Mouse (Mus musculus) limb, embryonic 10.5 days (tissue): Measurements from ENCODE around the gene Tmem107. TPM values are rescaled to one million over a fixed set of nuclear protein-coding genes. Genes with fewer than 3 reads are reported as not detected.

Experiments
- DNase-seq: peaks from one replicate; pipeline ENCODE4 v3.0.0-alpha.2; 2017; ENCODE audit warnings: low spot score
- H3K27ac ChIP-seq: fragments of 300-500 bp; sonication (generic); 2 replicates; pipeline ENCODE4 v1.5.1; 2016; ENCODE audit warnings: mild to moderate bottlenecking
- H3K27me3 ChIP-seq: fragments of 300-500 bp; sonication (generic); 2 replicates; pipeline ENCODE4 v1.6.1; 2016; ENCODE audit warnings: low read depth, mild to moderate bottlenecking; ENCODE audit not compliant: poor library complexity, severe bottlenecking
- H3K36me3 ChIP-seq: fragments of 300-500 bp; sonication (generic); 2 replicates; pipeline ENCODE4 v1.6.1; 2016; ENCODE audit warnings: mild to moderate bottlenecking, moderate library complexity
- H3K4me1 ChIP-seq: fragments of 300-500 bp; sonication (generic); 2 replicates; pipeline ENCODE4 v1.6.1; 2016
- H3K4me3 ChIP-seq: fragments of 300-500 bp; sonication (generic); 2 replicates; pipeline ENCODE4 v1.5.1; 2016; ENCODE audit warnings: mild to moderate bottlenecking, moderate library complexity
- H3K9me3 ChIP-seq: fragments of 300-500 bp; sonication (generic); replicated peaks from 2 replicates; pipeline ENCODE4 v1.6.1; 2016; ENCODE audit warnings: mild to moderate bottlenecking
- WGBS: fragments of 180-500 bp; shearing (Covaris S2); methylation state at CpG from one replicate; pipeline ENCODE4 v1.1.7; 2016; 5-methylcytosine and 5-hydroxymethylcytosine counted together
- polyA plus RNA-seq: library from polyadenylated mRNA; unstranded; fragments of >200 nt; fragmentation: Nextera tagmentation; extraction: Ambion mirVana; gene quantifications from 2 replicates; pipeline ENCODE4 v1.2.1, GENCODE M21; 2016

Gene Tmem107
- polyA plus RNA-seq, 1 experiment from 2014 or later: 35.8 TPM

DNA sequence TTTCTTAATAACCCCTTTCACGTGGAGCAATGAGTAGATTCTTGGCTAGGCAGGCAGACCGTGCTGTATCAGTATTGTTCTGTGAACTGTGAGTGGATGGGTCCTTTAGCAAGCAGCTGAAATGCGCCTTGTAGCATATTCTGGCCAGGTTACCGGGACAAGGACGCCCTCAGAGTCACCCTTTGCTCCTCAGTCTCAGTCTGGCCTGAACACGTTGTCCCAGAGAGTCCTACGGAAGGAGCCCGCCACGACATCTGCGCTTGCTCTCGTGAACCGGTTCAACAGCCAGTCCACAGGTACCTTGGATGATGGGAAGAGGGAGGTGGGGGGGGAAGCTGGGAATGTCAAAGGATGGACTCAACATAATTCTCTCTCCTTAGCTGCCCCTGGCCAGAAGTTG, 23.0 kb upstream of the Tmem107 start:
- DNase-seq: no peak
- Histone ChIP-seq H3K4me3 (peak overlapping the region; percentile 84), H3K27ac (no peak overlapping the region; the same call in 1 of the 2 replicates), H3K36me3 (peaks cover 52% of the 10 kb centered on the region), H3K9me3 (no peaks in the 10 kb centered on the region), H3K27me3 (no peaks in the 10 kb centered on the region), H3K4me1 (peaks cover 25% of the 10 kb centered on the region)
- 94% methylated on average over 12 of the region's 12 CpGs for WGBS

DNA sequence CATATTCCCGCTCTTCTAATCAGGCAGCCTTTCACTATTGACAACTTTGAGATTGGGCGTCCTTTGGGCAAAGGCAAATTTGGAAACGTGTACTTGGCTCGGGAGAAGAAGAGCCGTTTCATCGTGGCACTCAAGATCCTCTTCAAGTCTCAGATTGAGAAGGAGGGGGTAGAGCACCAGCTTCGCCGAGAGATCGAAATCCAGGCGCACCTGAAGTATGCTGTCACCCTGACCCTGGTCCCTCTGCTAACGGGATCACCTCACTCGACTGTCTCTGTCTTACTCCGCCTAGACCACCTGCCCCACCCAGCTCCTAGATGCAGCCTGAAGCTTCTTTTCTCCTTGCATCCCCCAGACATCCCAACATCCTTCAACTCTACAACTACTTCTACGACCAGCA, 22.5 kb upstream of the Tmem107 start:
- H3K4me1 ChIP-seq: peaks cover 25% of the 10 kb centered on the region
- H3K9me3 ChIP-seq: no peaks in the 10 kb centered on the region
- 96% methylated on average over 14 of the region's 14 CpGs for WGBS
- no peak overlapping the region for H3K27ac ChIP-seq
- H3K36me3 ChIP-seq: peaks cover 58% of the 10 kb centered on the region
- peak overlapping the region; percentile 84 for H3K4me3 ChIP-seq
- no peak for DNase-seq
- H3K27me3 ChIP-seq: no peaks in the 10 kb centered on the region

DNA sequence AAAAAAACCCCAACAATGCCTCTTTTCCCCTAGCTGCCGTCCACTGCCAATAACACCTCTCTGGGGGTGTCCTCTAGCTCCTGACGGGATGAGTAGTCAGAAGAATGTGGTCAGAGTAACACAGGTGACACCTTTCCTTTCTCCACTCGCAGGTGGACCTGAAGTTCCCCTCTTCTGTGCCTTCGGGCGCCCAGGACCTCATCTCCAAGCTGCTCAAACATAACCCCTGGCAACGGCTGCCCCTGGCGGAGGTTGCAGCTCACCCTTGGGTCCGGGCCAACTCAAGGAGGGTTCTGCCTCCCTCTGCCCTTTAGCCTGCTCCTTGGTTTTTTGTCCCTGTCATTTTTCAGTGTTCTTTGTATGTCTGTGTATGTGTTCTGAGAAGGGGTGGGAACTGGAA, 19.9 kb upstream of the Tmem107 start:
- H3K27me3 ChIP-seq: no peaks in the 10 kb centered on the region
- 94% methylated on average over 8 of the region's 8 CpGs for WGBS
- peaks cover 71% of the 10 kb centered on the region for H3K36me3 ChIP-seq
- no peaks in the 10 kb centered on the region for H3K9me3 ChIP-seq
- H3K4me1 ChIP-seq: peaks cover 25% of the 10 kb centered on the region
- H3K4me3 ChIP-seq: no peak overlapping the region
- DNase-seq: no peak
- no peak overlapping the region for H3K27ac ChIP-seq

DNA sequence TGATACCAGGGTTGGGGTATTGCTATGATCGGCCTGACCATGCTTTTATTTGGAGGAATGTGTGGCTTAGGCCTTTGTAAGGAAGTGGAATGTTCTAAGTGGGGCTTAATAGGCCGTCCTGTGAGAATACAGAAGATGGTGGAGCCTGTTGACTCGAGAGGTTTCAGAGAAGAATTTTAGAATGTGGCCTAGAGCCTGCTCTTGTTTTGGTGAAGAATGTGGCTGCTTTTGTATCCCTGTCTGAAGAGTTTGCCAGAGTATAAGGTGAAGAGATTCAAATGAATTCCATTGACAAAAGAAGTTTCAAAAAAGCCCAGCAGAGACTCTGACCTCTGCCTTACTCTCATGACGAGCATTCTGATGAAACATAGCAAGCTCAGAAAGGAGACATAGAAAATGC, 18.8 kb upstream of the Tmem107 start:
- Histone ChIP-seq H3K36me3 (peaks cover 71% of the 10 kb centered on the region), H3K4me3 (no peak overlapping the region), H3K27me3 (no peaks in the 10 kb centered on the region), H3K9me3 (no peaks in the 10 kb centered on the region), H3K4me1 (peaks cover 19% of the 10 kb centered on the region), H3K27ac (no peak overlapping the region)
- no peak for DNase-seq
- 93% methylated on average over 4 of the region's 4 CpGs for WGBS

DNA sequence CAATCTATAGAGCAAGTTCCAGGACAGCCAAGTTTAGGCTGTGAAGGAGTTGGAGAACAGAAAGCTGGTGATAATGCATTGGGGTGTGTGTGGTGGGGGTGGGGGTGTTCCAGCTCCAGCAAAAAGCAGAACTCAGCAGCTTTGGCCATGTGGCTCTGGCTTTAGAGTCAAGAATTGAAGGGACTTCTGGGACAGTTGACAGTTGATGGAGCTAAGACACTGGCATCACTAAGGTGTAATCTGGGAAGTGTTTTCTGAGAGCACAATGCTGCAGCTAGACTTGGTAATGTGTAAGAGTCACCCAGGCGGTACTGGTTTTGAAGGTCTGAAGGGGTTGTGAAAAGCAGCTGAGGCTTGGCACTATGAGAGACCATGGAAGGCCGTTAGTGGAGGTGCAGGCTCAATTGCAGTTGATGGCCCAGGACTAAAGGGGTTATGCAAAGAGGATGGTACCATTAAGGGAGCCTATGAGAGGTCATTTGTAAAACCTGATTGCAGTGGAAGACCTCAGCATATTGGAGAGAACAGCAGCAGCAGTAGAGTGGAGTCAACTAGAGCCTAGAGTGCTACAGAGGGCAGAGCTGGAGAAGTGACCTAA, 17.7 kb upstream of the Tmem107 start:
- H3K4me1 ChIP-seq: peaks cover 8% of the 10 kb centered on the region
- 84% methylated on average over 2 of the region's 2 CpGs for WGBS
- DNase-seq: no peak
- H3K27me3 ChIP-seq: no peaks in the 10 kb centered on the region
- no peak overlapping the region for H3K4me3 ChIP-seq
- H3K9me3 ChIP-seq: no peaks in the 10 kb centered on the region
- no peak overlapping the region for H3K27ac ChIP-seq
- peaks cover 65% of the 10 kb centered on the region for H3K36me3 ChIP-seq

DNA sequence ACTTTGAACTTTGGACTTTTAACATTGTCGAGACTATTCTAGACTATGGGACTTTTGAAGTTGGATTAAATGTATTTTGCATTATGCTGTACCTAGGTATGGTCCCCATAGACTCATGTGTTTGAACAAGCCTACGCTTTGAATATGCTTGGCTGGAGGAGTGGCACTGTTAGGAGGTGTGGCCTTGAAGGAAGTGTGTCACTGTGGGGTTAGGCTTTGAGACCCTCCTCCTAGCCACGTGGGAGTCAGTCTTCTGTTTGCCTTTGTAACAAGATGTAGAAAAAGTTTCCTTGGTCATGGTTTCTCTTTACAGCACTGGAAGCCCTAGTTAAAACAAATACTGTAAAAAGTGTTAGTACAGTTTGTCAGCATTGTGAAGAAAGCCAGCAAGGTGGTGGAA, 16.8 kb upstream of the Tmem107 start:
- H3K4me3 ChIP-seq: no peak overlapping the region
- WGBS: 80% methylated on average over 3 of the region's 3 CpGs

DNA sequence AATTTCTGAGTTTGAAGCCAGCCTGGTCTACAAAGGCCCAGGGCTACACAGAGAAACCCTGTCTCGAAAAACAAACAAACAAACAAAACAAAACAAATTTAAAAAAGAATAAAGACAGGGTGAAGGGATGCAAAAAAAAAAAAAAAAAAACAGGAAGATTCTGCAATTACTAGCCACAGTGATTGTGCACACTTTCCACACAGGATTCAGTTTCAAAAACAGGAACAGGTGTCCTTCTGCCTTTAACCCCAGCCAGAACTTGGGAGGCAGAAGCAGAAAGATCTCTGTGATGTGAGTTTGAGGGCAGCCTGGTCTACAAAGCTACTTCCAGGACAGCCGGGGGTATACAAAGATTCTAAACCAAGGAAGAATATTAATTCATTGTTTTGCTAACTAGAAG, 12.3 kb upstream of the Tmem107 start:
- H3K27ac ChIP-seq: no peak overlapping the region
- H3K27me3 ChIP-seq: 0 out of 2 replicates have a peak, but pooled peaks cover 5% of the 10 kb centered on the region
- 79% methylated on average over 2 of the region's 2 CpGs for WGBS
- H3K4me3 ChIP-seq: peak overlapping the region; percentile 80
- H3K9me3 ChIP-seq: no peaks in the 10 kb centered on the region
- DNase-seq: no peak
- peaks cover 32% of the 10 kb centered on the region for H3K4me1 ChIP-seq
- H3K36me3 ChIP-seq: peaks cover 13% of the 10 kb centered on the region

More for the DNA sequence above, 16.8 kb upstream of the Tmem107 start:
- no peak for DNase-seq
- no peaks in the 10 kb centered on the region for H3K27me3 ChIP-seq
- no peaks in the 10 kb centered on the region for H3K9me3 ChIP-seq
- H3K4me1 ChIP-seq: peaks cover 6% of the 10 kb centered on the region
- H3K27ac ChIP-seq: no peak overlapping the region
- H3K36me3 ChIP-seq: peaks cover 56% of the 10 kb centered on the region

DNA sequence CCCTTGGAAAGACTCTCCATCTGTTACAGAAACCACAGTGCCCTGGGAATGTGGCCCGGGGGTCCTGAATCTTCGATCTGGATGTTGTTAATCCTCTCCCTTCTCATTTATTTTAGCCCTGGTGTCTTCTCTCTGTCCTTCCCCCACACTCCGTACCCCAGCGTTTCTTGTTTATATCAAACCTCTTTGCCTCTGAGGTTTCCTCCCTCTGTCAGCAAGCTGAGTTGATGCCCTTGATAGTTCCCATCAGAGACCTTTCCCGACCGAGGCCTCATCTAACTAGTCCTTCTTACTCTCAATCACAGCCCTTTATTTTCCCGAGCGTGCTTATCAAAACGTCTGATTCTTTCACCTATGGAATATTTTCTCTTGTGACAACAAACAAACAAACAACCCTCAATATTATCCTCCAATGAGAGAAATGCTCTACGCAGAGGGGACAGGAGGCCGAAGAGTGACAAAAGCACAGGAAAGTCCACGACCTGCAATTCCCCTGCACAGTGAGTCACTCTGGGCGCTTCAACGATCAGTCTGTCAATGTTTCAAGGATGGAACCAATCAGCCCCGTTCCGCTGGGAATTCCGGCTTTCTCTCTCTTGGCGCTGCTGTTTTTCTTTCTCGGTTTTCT, 11.8 kb upstream of the Tmem107 start:
- Histone ChIP-seq H3K36me3 (peaks cover 7% of the 10 kb centered on the region), H3K9me3 (no peaks in the 10 kb centered on the region), H3K4me3 (peak overlapping the region; percentile 80), H3K27ac (peak overlapping the region; percentile 89), H3K27me3 (0 out of 2 replicates have a peak, but pooled peaks cover 5% of the 10 kb centered on the region), H3K4me1 (peaks cover 32% of the 10 kb centered on the region)
- 2% methylated on average over 19 of the region's 19 CpGs for WGBS
- no peak for DNase-seq

DNA sequence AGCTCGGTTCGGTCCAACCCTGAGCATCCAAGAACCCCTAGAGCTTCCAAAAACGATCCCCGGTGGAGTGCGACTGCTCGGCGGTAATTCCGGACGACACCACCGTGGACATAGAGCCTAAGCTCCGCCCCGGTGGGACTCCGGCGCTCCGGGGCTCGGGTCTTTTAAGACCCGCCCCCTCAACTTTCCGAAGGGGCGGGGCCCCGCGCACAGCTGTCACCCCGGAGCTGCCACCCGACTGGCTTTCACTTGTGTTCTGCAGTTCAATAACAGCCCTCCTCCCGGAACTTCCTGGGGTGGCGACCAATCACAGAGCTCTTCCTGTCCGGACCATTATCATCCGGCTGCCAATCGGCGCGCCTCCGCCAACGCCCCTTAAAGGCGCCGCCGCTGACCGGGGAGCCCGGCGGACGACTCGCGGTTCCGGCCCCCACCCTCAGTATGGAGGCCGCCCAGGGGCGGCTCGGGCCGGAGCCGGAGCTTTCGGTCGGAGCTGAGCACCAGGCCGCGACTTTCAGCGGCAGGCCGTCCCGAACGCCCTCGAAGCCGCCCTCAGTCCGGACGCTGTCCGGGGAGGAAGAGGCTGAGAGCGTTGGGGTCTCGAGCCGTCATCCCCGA, 11.1 kb upstream of the Tmem107 start, which contains the start of gene Borcs6:
Gene Borcs6, plus strand, starts transcription at position 361 of the 618 bp plus-strand sequence.
- WGBS: under 1% methylated on average over 64 of the region's 64 CpGs
- Histone ChIP-seq H3K36me3 (peaks cover under 1% of the 10 kb centered on the region), H3K4me3 (peak within 1 kb of the TSS; percentile 80), H3K27ac (peak within 1 kb of the TSS; percentile 89), H3K4me1 (peaks cover 39% of the 10 kb centered on the region), H3K9me3 (no peaks in the 10 kb centered on the region), H3K27me3 (0 out of 2 replicates have a peak, but pooled peaks cover 5% of the 10 kb centered on the region)
- DNase-seq: peak; percentile 94

DNA sequence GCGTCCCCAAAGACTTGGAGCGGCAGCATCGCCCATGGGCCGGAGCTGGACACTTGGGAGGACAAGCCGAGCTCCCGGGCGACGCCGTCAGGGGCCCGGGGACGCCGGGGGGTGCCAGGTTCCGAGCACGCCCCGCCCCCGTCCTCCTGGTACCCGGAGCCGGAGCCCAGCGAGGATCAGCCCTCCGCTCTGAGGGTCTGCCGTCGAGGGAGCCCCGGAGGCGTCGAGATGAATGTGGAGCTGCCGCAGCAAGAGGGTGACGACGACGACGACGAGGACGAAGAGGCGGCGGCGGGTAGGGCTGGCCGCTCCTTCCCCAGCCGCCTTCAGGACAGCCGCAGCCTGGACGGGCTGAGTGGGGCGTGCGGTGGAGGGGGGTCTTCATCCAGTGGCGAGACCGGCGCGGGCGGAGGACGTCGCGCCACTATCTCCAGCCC, 10.6 kb upstream of the Tmem107 start:
- Histone ChIP-seq H3K27me3 (0 out of 2 replicates have a peak, but pooled peaks cover 5% of the 10 kb centered on the region), H3K4me1 (peaks cover 44% of the 10 kb centered on the region), H3K9me3 (no peaks in the 10 kb centered on the region), H3K4me3 (peak overlapping the region; percentile 80), H3K27ac (peak overlapping the region; percentile 89), H3K36me3 (no peaks in the 10 kb centered on the region)
- under 1% methylated on average over 47 of the region's 49 CpGs for WGBS
- no peak for DNase-seq

DNA sequence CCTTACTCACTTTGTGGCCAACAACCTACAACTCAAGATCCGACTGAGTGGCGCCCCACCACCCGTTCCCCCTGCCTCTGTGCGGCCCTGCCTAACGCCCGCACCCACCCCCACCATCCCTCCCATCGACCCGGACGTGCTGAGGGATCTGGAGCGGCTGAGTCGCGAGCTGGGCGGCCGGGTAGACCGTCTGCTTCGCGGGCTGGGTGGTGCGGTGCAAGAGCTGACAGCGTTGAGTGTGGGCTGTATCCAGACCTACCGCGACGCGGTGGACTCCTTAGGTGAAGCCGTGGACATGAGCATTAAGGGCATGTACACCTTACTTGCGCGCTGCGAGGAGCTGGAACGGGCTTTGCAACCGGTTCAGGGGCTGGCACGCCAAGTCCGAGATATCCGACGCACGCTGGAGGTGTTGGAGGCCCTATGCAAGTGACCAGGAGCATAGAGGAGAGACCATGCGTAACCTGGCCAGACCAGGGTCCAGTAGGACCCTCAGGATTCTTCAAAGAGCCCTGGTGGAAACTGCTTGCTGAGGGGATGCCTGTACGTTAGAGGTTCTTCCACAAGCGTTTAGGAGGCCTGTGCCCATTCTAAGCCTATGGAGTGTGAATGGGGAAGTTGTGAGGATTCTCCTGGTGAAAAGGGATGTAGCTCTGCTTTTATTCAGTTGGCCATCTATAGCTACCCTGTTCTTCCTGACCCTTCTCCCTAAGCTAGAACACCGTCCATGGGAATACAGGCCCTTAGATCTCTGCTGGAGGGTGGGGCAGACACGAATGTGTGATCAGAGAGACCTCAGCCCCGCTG, 10.0 kb upstream of the Tmem107 start:
- 0 out of 2 replicates have a peak, but pooled peaks cover 5% of the 10 kb centered on the region for H3K27me3 ChIP-seq
- peak overlapping the region; percentile 80 for H3K4me3 ChIP-seq
- no peaks in the 10 kb centered on the region for H3K9me3 ChIP-seq
- DNase-seq: peak; percentile 66
- H3K27ac ChIP-seq: peak overlapping the region; percentile 89
- under 1% methylated on average over 40 of the region's 40 CpGs for WGBS
- H3K36me3 ChIP-seq: no peaks in the 10 kb centered on the region
- peaks cover 46% of the 10 kb centered on the region for H3K4me1 ChIP-seq

DNA sequence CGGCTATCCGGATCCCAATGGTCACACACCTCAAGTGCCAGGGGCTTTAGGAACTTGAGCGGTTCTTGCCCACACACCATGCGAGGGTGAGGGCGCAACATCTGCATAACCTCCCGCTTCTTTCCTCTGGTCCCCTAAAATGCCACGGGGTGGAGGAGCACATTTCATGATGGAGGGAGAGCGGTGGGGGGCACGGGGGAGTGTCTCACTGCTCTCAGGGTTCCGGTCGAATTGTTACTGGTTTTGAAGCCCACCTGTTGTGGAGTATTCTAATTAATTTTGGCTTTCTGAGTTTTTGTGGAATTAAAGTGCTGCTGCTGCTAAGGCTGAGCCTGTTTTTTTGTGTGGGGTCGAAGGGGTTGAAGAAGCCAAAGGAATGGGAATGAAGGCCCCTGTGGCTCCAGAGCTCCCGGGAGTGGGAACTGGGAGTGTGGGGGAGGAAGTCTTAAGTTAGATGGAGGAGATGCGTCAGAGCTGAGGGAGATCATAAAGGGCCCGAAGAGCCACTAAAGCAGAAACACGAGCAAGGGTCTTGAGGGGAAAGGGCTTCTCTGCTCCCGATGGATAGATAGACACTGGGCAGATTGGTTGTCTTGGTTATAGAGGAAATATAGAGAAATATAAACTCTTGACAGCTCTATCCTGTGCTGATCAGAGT, 9.2 kb upstream of the Tmem107 start:
- Histone ChIP-seq H3K4me1 (peaks cover 54% of the 10 kb centered on the region), H3K27me3 (0 out of 2 replicates have a peak, but pooled peaks cover 5% of the 10 kb centered on the region), H3K36me3 (no peaks in the 10 kb centered on the region), H3K4me3 (peak overlapping the region; percentile 80), H3K27ac (no peak overlapping the region), H3K9me3 (no peaks in the 10 kb centered on the region)
- DNase-seq: peak; percentile 50
- 6% methylated on average over 17 of the region's 17 CpGs for WGBS
